Mouse (Mus musculus): ENCODE data around the gene Sdk1. TPM values are rescaled to one million over a fixed set of nuclear protein-coding genes. Genes with fewer than 3 reads are reported as not detected.

Sdk1 gene
- polyA plus RNA-seq, 1 experiment from 2014 or later: 0.10 TPM

DNA sequence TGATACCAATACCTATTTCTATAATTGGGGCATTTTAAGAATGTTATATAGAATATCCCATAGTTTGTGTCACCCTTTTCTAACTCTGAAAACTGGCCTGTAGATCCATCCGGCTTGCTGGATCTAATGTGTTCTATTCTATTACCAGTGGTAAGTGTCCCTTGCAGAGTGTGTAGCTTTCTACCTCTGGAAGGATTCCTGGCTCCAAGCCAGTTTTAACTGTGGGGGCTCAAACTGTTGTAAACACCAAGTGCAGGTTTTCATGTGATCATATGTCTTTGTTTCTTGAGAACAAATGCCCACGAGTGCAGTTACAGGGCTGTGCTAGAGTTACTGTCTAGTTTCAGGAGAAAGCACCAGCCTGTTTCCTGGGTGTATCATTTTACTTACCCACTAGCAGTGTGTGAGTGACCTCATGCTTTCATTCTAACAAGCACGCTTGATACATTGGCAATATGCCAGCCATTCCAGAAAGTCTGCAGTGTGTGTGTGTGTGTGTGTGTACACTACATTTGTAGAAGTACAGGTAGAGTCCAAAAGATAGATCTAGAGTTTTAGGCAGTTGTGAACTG is 320.8 kb downstream of the Sdk1 start:
- ATAC-seq (ENCODE audit: low read depth): no peak
- Histone ChIP-seq H3K36me3 (no peaks in the 10 kb centered on the region), H3K9me3 (replicated peaks) (no peaks in the 10 kb centered on the region), H3K4me3 (replicated peaks) (no peak overlapping the region), H3K4me2 (no peak overlapping the region), H3K27ac (no peak overlapping the region), H3K9ac (no peak overlapping the region), H3K4me1 (replicated peaks) (no peaks in the 10 kb centered on the region), H3K27me3 (no peaks in the 10 kb centered on the region)
- 54% methylated on average over 3 of the region's 3 CpGs for whole genome bisulfite sequencing (ENCODE audit: insufficient replicate concordance)
- DNase-seq: no peak

DNA sequence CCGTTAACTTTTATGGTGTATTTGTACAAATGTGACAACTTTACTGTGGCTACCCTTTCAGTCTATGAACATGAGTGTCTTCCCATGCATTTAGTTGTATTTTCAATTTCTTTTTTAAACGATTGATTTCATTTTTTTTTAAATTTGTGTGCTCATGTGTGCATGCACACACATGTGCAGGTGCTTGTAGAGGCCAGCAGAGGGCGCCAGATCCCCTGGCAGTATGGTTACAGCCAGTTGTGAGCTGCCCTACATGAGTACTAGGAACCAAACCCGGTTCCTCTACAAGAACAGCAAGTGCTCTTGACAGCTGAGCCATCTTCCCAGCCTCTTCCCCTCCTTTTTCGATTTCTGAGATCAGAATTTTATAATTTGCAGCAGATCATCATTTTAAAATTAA is 322.9 kb downstream of the Sdk1 start:
- no peak overlapping the region for H3K27ac ChIP-seq
- no peaks in the 10 kb centered on the region for H3K4me1 ChIP-seq (replicated peaks)
- DNase-seq (no peak), ATAC-seq (ENCODE audit: low read depth) (no peak)
- 53% methylated on average over 5 of the region's 5 CpGs for WGBS (ENCODE audit: insufficient replicate concordance)
- no peak overlapping the region for H3K9ac ChIP-seq
- H3K4me2 ChIP-seq: no peak overlapping the region
- H3K4me3 ChIP-seq (replicated peaks): no peak overlapping the region
- no peaks in the 10 kb centered on the region for H3K36me3 ChIP-seq
- no peaks in the 10 kb centered on the region for H3K27me3 ChIP-seq
- no peaks in the 10 kb centered on the region for H3K9me3 ChIP-seq (replicated peaks)

DNA sequence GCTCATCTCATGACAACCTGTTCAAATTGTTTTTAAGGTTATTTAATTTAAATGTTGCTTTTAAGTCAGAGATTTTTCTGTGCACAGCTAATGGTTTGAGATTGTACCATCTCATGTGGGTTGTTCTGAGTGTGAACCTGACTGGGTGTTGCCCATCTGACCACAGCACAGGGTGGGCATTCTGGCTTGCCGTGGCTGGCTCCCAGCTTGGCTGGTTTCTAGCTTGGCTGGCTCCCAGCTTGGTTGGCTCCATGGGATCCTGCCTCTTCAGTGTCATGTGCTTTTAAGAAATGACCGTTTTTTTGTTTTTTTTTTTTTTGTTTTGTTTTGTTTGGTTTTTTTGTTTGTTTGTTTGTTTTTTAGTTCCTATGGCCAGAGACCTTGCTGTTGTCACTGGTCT is 326.8 kb downstream of the Sdk1 start:
- H3K9ac ChIP-seq: no peak overlapping the region
- no peak overlapping the region for H3K4me3 ChIP-seq (replicated peaks)
- H3K4me2 ChIP-seq: no peak overlapping the region
- H3K36me3 ChIP-seq: no peaks in the 10 kb centered on the region
- H3K4me1 ChIP-seq (replicated peaks): no peaks in the 10 kb centered on the region
- no peaks in the 10 kb centered on the region for H3K27me3 ChIP-seq
- H3K27ac ChIP-seq: no peak overlapping the region
- no peaks in the 10 kb centered on the region for H3K9me3 ChIP-seq (replicated peaks)
- no peak for DNase-seq
- 65% methylated on average over 2 of the region's 2 CpGs for WGBS (ENCODE audit: insufficient replicate concordance)
- no peak for ATAC-seq (ENCODE audit: low read depth)

DNA sequence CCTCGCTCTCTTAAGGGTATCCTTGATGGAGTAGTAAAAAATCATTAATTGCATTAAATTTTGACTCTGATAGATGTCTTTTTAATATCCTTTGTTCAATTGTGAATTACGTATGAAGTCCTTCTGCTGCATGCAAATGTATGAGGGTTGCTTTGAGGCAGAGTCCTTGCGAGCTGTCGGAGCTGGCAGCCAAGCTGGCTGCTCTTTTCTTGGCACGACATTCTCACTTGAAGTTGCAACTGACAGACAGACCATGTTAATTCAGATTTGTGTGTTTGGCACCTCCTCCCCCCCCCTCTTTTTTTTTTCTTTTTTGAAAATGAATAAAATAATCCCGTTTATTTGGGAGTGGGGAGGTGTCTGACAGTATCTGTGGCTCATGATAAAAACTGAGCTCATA is 329.2 kb downstream of the Sdk1 start:
- Histone ChIP-seq H3K27ac (no peak overlapping the region), H3K9ac (no peak overlapping the region), H3K36me3 (no peaks in the 10 kb centered on the region), H3K4me3 (replicated peaks) (no peak overlapping the region), H3K4me2 (no peak overlapping the region), H3K27me3 (no peaks in the 10 kb centered on the region), H3K4me1 (replicated peaks) (0 out of 2 replicates have a peak, but pooled peaks cover 3% of the 10 kb centered on the region), H3K9me3 (replicated peaks) (no peaks in the 10 kb centered on the region)
- ATAC-seq (ENCODE audit: low read depth) (no peak), DNase-seq (no peak)
- WGBS (ENCODE audit: insufficient replicate concordance): 65% methylated on average over 6 of the region's 6 CpGs

DNA sequence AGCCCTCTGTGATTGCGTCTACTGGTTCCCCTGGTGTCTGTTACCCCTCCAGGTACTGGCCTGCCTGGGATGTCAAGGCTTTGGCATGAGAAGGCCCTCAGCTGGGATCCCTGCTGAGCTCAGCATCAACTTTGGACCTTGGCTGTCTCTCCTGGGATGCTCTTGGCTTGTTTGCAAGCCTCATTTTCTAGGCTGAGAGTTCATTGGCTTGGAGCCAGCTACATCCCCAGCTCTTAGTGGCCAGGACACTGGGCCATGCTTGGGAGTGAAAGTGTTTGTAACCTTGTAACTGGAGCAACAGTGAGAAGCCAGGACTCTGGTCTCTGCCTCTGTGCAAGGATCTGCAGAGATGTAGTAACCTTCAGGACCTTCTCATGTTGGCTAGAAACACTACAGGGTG is 333.0 kb downstream of the Sdk1 start:
- DNase-seq (no peak), ATAC-seq (ENCODE audit: low read depth) (no peak)
- Histone ChIP-seq H3K36me3 (no peaks in the 10 kb centered on the region), H3K4me3 (replicated peaks) (no peak overlapping the region), H3K27ac (no peak overlapping the region), H3K4me2 (no peak overlapping the region), H3K9ac (no peak overlapping the region), H3K27me3 (no peaks in the 10 kb centered on the region), H3K4me1 (replicated peaks) (0 out of 2 replicates have a peak, but pooled peaks cover 3% of the 10 kb centered on the region), H3K9me3 (replicated peaks) (no peaks in the 10 kb centered on the region)
- WGBS (ENCODE audit: insufficient replicate concordance): 42% methylated on average over 1 of the region's 1 CpGs

DNA sequence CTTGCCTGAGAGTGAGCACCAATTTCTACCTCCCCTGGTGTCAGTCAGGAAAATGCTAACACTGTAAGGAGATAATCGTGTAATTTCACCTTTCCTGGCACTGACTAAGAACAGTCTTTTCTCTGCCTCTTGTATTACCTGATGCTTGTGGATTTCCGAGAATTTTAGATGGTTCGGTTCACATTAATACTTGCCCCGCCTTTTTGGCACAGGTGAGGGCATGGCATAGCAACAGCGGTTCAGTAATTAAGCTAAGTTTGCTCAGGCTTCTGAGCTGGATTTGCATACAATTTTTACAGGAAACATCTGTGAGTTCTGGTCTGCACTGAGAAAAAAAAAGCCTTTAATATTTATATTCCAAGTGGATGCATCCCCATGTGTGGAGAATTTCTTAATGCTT is 350.0 kb downstream of the Sdk1 start:
- no peak overlapping the region for H3K4me3 ChIP-seq (replicated peaks)
- WGBS (ENCODE audit: insufficient replicate concordance): 73% methylated on average over 5 of the region's 5 CpGs
- ATAC-seq (ENCODE audit: low read depth) (no peak), DNase-seq (no peak)
- H3K9me3 ChIP-seq (replicated peaks): 0 out of 2 replicates have a peak, but pooled peaks cover 7% of the 10 kb centered on the region
- no peaks in the 10 kb centered on the region for H3K4me1 ChIP-seq (replicated peaks)
- H3K27ac ChIP-seq: no peak overlapping the region
- H3K9ac ChIP-seq: no peak overlapping the region
- H3K36me3 ChIP-seq: no peaks in the 10 kb centered on the region
- H3K27me3 ChIP-seq: no peaks in the 10 kb centered on the region
- H3K4me2 ChIP-seq: no peak overlapping the region

DNA sequence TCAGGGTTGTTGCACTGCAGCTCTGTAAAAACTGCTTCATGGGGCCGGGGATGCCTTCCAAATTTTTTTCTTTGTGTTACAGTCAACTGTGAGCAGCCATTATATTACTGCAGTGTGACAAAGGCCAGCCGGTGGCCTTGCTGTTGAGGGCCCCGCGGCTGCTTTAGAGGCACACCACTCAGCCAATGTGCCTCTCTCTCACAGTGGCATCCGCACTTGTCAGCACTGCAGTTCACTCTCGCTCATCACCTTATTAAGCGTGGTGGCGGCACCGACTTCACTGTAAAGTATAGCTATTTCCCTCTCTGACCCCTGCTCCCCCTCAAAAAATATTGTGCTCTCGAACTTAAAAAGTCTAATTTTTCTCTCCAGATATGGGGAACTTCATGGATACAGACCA is 371.4 kb downstream of the Sdk1 start:
- H3K9me3 ChIP-seq (replicated peaks): no peaks in the 10 kb centered on the region; the same call in 1 of the 2 replicates
- H3K27ac ChIP-seq: no peak overlapping the region
- no peak for ATAC-seq (ENCODE audit: low read depth)
- H3K4me1 ChIP-seq (replicated peaks): no peaks in the 10 kb centered on the region
- 67% methylated on average over 10 of the region's 10 CpGs for WGBS (ENCODE audit: insufficient replicate concordance)
- H3K4me3 ChIP-seq (replicated peaks): no peak overlapping the region
- DNase-seq: no peak
- H3K4me2 ChIP-seq: no peak overlapping the region
- H3K9ac ChIP-seq: no peak overlapping the region
- no peaks in the 10 kb centered on the region for H3K27me3 ChIP-seq
- H3K36me3 ChIP-seq: no peaks in the 10 kb centered on the region

DNA sequence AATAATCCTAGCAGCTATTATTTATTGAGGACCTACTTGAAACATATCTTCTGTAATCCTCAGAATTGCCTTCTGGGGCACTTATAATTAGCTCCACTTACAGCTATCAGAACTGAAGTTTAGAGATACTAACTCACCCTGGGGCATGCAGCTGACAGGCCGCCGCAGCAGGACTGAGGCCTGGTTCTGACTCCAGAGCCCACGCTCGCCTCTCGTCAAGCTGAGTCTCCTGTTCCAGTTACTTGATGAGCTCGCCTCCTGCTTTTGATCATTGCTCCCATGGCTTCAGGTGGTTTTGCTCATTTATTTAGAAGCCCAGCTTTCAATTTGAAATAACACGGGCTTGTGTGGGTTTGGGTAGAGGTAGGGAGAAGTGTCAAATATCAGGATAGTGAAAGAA is 374.5 kb downstream of the Sdk1 start:
- H3K27me3 ChIP-seq: no peaks in the 10 kb centered on the region
- H3K27ac ChIP-seq: no peak overlapping the region
- H3K4me1 ChIP-seq (replicated peaks): no peaks in the 10 kb centered on the region
- H3K4me2 ChIP-seq: no peak overlapping the region
- no peak overlapping the region for H3K9ac ChIP-seq
- 70% methylated on average over 7 of the region's 7 CpGs for WGBS (ENCODE audit: insufficient replicate concordance)
- ATAC-seq (ENCODE audit: low read depth) (no peak), DNase-seq (no peak)
- H3K36me3 ChIP-seq: no peaks in the 10 kb centered on the region
- no peak overlapping the region for H3K4me3 ChIP-seq (replicated peaks)
- no peaks in the 10 kb centered on the region for H3K9me3 ChIP-seq (replicated peaks)

DNA sequence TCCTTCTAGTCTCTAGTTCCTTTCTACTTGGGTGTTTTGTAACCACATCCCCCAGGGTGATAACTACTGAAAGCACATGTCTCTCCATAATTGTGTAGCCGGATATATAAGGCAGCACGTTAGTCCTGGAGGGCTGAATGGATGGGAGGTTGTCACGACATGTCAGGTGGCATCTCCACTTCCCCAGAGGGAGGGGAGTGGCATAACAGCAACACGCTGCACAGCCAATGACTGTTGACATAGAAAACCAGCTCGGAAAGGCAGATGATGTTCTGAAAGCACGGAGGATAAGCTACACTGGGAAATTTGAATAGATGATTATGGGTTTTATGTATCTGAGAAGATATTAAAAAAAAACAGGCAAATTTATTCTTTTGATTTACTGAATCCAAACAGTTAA is 376.4 kb downstream of the Sdk1 start:
- no peaks in the 10 kb centered on the region for H3K36me3 ChIP-seq
- 67% methylated on average over 6 of the region's 6 CpGs for WGBS (ENCODE audit: insufficient replicate concordance)
- no peaks in the 10 kb centered on the region for H3K4me1 ChIP-seq (replicated peaks)
- no peak for ATAC-seq (ENCODE audit: low read depth)
- H3K27ac ChIP-seq: no peak overlapping the region
- H3K4me3 ChIP-seq (replicated peaks): no peak overlapping the region
- H3K9ac ChIP-seq: no peak overlapping the region
- no peak overlapping the region for H3K4me2 ChIP-seq
- DNase-seq: no peak
- no peaks in the 10 kb centered on the region for H3K27me3 ChIP-seq
- H3K9me3 ChIP-seq (replicated peaks): no peaks in the 10 kb centered on the region

DNA sequence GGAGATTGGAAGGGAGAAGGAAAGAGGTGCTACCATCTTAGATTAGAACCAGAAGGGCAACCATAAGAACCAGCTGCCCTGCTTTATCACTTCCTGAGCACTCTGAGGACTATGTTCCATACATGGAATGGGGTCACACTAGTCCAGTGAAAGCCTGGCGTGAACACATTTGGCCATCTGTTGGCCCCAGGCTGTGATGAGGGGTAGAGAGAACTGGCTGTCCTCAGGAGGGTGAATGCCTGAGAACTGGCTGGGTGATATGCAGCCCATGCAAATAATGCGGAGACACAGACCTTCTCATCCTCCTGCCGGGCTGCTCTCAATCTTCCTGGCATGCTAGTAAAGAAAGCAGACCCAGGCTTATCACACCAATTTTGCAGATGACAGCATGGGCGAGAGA is 384.1 kb downstream of the Sdk1 start:
- ATAC-seq (ENCODE audit: low read depth) (no peak), DNase-seq (no peak)
- H3K27me3 ChIP-seq: no peaks in the 10 kb centered on the region
- H3K36me3 ChIP-seq: no peaks in the 10 kb centered on the region
- H3K27ac ChIP-seq: no peak overlapping the region
- WGBS (ENCODE audit: insufficient replicate concordance): 64% methylated on average over 4 of the region's 4 CpGs
- H3K9me3 ChIP-seq (replicated peaks): no peaks in the 10 kb centered on the region
- H3K4me1 ChIP-seq (replicated peaks): no peaks in the 10 kb centered on the region
- no peak overlapping the region for H3K4me3 ChIP-seq (replicated peaks)
- H3K4me2 ChIP-seq: no peak overlapping the region
- no peak overlapping the region for H3K9ac ChIP-seq

DNA sequence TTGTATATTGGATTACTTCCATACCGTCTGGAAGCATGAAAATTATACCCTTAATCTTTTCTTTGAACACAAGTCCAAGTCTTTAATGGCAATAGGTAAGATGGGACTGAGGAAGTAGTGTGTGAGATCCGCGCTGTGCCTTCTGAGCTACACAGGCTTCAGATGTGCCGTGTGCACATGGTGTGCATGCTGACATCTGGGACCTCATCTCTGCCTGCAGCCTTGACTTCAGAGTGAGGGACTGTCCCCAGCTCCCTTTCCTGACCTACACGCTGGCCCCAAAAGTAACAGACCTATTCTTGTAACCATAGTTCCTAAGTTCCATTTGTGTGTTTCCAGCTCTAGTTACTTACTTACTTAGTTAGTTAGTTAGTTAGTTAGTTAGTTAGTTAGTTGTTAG is 390.4 kb downstream of the Sdk1 start:
- Histone ChIP-seq H3K27ac (no peak overlapping the region), H3K4me1 (replicated peaks) (no peaks in the 10 kb centered on the region), H3K4me3 (replicated peaks) (no peak overlapping the region), H3K36me3 (no peaks in the 10 kb centered on the region), H3K9me3 (replicated peaks) (no peaks in the 10 kb centered on the region), H3K4me2 (no peak overlapping the region), H3K9ac (no peak overlapping the region), H3K27me3 (no peaks in the 10 kb centered on the region)
- ATAC-seq (ENCODE audit: low read depth) (no peak), DNase-seq (no peak)
- WGBS (ENCODE audit: insufficient replicate concordance): 77% methylated on average over 5 of the region's 5 CpGs

DNA sequence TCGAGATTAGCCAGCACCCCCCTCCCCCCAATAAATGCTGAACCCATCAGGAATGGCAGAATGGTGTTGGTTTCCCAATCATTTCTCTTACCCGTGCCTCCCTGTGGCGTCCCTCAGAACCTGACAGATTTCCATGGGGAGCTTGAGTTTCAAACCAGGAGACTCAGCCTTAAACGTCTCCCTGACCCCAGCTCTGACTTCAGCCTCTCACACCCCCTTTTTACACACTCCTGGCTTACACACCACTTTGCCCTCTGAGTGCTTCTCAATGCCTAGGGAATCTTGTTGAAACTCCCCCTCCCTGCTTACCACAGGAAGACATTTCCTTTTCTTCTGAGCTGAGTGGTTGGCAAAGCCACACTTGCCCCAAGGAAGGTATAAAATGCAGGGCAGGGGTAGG is 392.0 kb downstream of the Sdk1 start:
- no peak for DNase-seq
- no peak overlapping the region for H3K9ac ChIP-seq
- WGBS (ENCODE audit: insufficient replicate concordance): 51% methylated on average over 4 of the region's 4 CpGs

More for the DNA sequence above, 392.0 kb downstream of the Sdk1 start:
- Histone ChIP-seq H3K4me3 (replicated peaks) (no peak overlapping the region), H3K36me3 (no peaks in the 10 kb centered on the region), H3K4me2 (no peak overlapping the region), H3K27me3 (no peaks in the 10 kb centered on the region), H3K9me3 (replicated peaks) (no peaks in the 10 kb centered on the region), H3K27ac (no peak overlapping the region), H3K4me1 (replicated peaks) (no peaks in the 10 kb centered on the region)
- ATAC-seq (ENCODE audit: low read depth): no peak

Data from liver, embryonic 13.5 days (tissue).